In the genomic region with DNA sequence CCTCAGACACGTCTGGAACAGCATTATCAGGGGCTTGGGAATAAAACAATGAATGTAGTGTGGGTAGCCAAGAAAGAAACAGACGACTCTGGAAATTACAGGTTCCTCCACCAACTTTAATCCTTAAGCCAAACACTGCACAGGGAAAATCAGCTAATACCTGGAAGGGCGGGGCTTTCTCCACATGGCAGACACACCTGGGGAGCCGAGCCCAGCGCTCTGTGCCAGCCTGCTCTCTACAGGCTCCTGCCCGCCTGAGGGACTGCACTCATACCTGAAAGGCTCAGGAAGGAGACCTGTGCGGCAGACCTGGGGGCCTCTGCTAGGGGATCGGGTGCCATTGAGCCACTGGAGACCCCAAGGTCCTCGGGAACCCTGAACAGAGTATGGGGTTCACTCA, we compare ENCODE assay signal across 20 mouse cellular contexts. TPM values are rescaled to one million over a fixed set of nuclear protein-coding genes. Genes with fewer than 3 reads are reported as not detected.
DNase-seq lines count a peak whose midpoint lies in the region; ATAC-seq and TF ChIP-seq lines count a peak whose summit lies in the region.
"Had no signal": no experiment of that assay in that cellular context is flagged by ENCODE, and none has a peak within 500 bp of the region (broad histone marks: within the 10 kb centered on the region; RNA-seq: fewer than 3 reads in every experiment).

No protein-coding gene starts in this region.

- H3K4me2 ChIP-seq in lung, embryonic 14.5 days, result no peak overlapping the region
- H3K4me2 ChIP-seq in stomach, embryonic 14.5 days (replicated peaks; ENCODE audit: low read depth, low read length), result no peak overlapping the region
- H3K4me2 ChIP-seq: forebrain, embryonic 13.5 days; heart, embryonic 12.5 days; hindbrain, embryonic 14.5 days had no signal

- TF ChIP-seq CTCF in lung, embryonic 14.5 days (IDR thresholded peaks at IDR 0.05; ENCODE audit: low read depth), result no peak

- peaks cover 7% of the 10 kb centered on the region; the same call in 1 of the 2 replicates for H3K4me1 ChIP-seq in lung, embryonic 14.5 days (ENCODE audit: insufficient read depth)
- 0 out of 2 replicates have a peak, but pooled peaks cover 3% of the 10 kb centered on the region for H3K4me1 ChIP-seq in stomach, embryonic 14.5 days (ENCODE audit: control insufficient read depth, insufficient read depth, low read length)
- H3K4me1 ChIP-seq: hindbrain, embryonic 10.5 days had no signal

- no peak overlapping the region for H3K27ac ChIP-seq in lung, embryonic 14.5 days (ENCODE audit: low read depth)
- no peak overlapping the region for H3K27ac ChIP-seq in stomach, embryonic 14.5 days (ENCODE audit: low read length)
- H3K27ac ChIP-seq: forebrain, embryonic 13.5 days; gastrocnemius, adult 2 months; hindbrain, embryonic 10.5 days; hindbrain, embryonic 14.5 days had no signal

- no peaks in the 10 kb centered on the region for H3K27me3 ChIP-seq in lung, embryonic 14.5 days (ENCODE audit: insufficient read depth, low read length)
- H3K27me3 ChIP-seq in stomach, embryonic 14.5 days (ENCODE audit: control insufficient read depth, insufficient read depth, low read length), result no peaks in the 10 kb centered on the region
- H3K27me3 ChIP-seq: CH12.LX; heart, embryonic 12.5 days; Patski had no signal

- no peaks in the 10 kb centered on the region for H3K36me3 ChIP-seq in lung, embryonic 14.5 days (ENCODE audit: insufficient read depth)
- H3K36me3 ChIP-seq in stomach, embryonic 14.5 days (ENCODE audit: control insufficient read depth, insufficient read depth, low read length), result no peaks in the 10 kb centered on the region
- H3K36me3 ChIP-seq: heart, embryonic 12.5 days; hindbrain, embryonic 10.5 days had no signal

- H3K4me3 ChIP-seq in lung, embryonic 14.5 days (ENCODE audit: low read depth, low read length), result no peak overlapping the region
- H3K4me3 ChIP-seq in stomach, embryonic 14.5 days (ENCODE audit: low read depth, low read length), result no peak overlapping the region
- H3K4me3 ChIP-seq: forebrain, embryonic 13.5 days; gastrocnemius, adult 2 months; heart, embryonic 12.5 days; hindbrain, embryonic 10.5 days had no signal

- intact Hi-C loops in left cerebral cortex, postnatal 4 days (cut with DNase I), result no loop called here

- no peak for ATAC-seq in lung, embryonic 14.5 days (ENCODE audit: insufficient read depth)
- 0 out of 2 replicates have a peak, but pooled peaks have one; percentile 57 for ATAC-seq in stomach, embryonic 14.5 days (ENCODE audit: insufficient number of reproducible peaks, insufficient read depth, low FRiP score, low read depth)
- ATAC-seq: activated CD4-positive, CD25-positive, alpha-beta regulatory T cell, adult 4 months; forebrain, embryonic 13.5 days; Patski had no signal

- DNase-seq in lung, embryonic 14.5 days, result peak; percentile 18
- no peak for DNase-seq in lung, postnatal 4 days
- DNase-seq in urinary bladder, postnatal 14 days (ENCODE audit: low spot score), result peak; percentile 46
- no peak for DNase-seq in urinary bladder, postnatal 10 days (ENCODE audit: low spot score)
- no peak for DNase-seq in retina, embryonic 14.5 days (ENCODE audit: low spot score)
- DNase-seq in left cerebral cortex, postnatal 4 days, result no peak
- DNase-seq: adrenal gland, postnatal 14 days; cerebellum, adult 11-12 months; cerebellum, adult 9-10 months; cerebellum, postnatal 36 days; gastrocnemius, adult 2 months; gastrocnemius, postnatal 25 days had no signal

- no peaks in the 10 kb centered on the region for H3K9me3 ChIP-seq in lung, embryonic 14.5 days (ENCODE audit: low read depth, low read length)
- H3K9me3 ChIP-seq in stomach, embryonic 14.5 days (ENCODE audit: control insufficient read depth, low read depth, low read length), result no peaks in the 10 kb centered on the region
- H3K9me3 ChIP-seq: forebrain, embryonic 13.5 days; heart, embryonic 12.5 days; hindbrain, embryonic 10.5 days had no signal

- no peak overlapping the region for H3K9ac ChIP-seq in lung, embryonic 14.5 days
- no peak overlapping the region for H3K9ac ChIP-seq in stomach, embryonic 14.5 days (replicated peaks; ENCODE audit: low read depth, low read length)
- H3K9ac ChIP-seq: forebrain, embryonic 13.5 days; heart, embryonic 12.5 days; hindbrain, embryonic 14.5 days had no signal

- 57% methylated on average over 9 of the region's 9 CpGs for WGBS in lung, embryonic 14.5 days
- WGBS in stomach, embryonic 14.5 days, result 67% methylated on average over 9 of the region's 9 CpGs

RNA-seq across cellular contexts. Expression of a gene that starts 2.5 kb away (rescaled TPM):
- 18.0 and 19.4 TPM in 2 replicates for polyA plus RNA-seq in lung, embryonic 14.5 days (2014; fragmentation: Nextera tagmentation; extraction: Ambion mirVana)
- polyA plus RNA-seq in stomach, embryonic 14.5 days (2014; fragmentation: Nextera tagmentation; extraction: Ambion mirVana), result 10.8 and 12.4 TPM in 2 replicates
- 10 to 100 TPM; 41.5 to 44.8 TPM for total RNA-seq in left cerebral cortex, postnatal 4 days (2021)

RNA-seq across cellular contexts. Expression of a gene that starts 20.0 kb away (rescaled TPM):
- 10.1 and 12.0 TPM in 2 replicates for polyA plus RNA-seq in lung, embryonic 14.5 days (2014; fragmentation: Nextera tagmentation; extraction: Ambion mirVana)
- 9.1 and 9.5 TPM in 2 replicates for polyA plus RNA-seq in stomach, embryonic 14.5 days (2014; fragmentation: Nextera tagmentation; extraction: Ambion mirVana)
- 1 to 10 TPM; 5.2 to 7.5 TPM for total RNA-seq in left cerebral cortex, postnatal 4 days (2021)

RNA-seq across cellular contexts. Expression of a gene that starts 36.5 kb away (rescaled TPM):
- 20.1 and 23.9 TPM in 2 replicates for polyA plus RNA-seq in lung, embryonic 14.5 days (2014; fragmentation: Nextera tagmentation; extraction: Ambion mirVana)
- polyA plus RNA-seq in stomach, embryonic 14.5 days (2014; fragmentation: Nextera tagmentation; extraction: Ambion mirVana), result 18.3 and 19.8 TPM in 2 replicates
- 100 to 1,000 TPM; 112 to 121 TPM for total RNA-seq in left cerebral cortex, postnatal 4 days (2021)

Comparison
In these comparisons a context has a peak if more than half of its experiments do, and no peak if none do; other contexts are left out.
1. DNase-seq: peak in lung, embryonic 14.5 days (single experiment) and urinary bladder, postnatal 14 days (single experiment); none in lung, postnatal 4 days (0 of 2), urinary bladder, postnatal 10 days (single experiment), retina, embryonic 14.5 days (single experiment) and left cerebral cortex, postnatal 4 days (single experiment).